Mouse (Mus musculus): Measurements from ENCODE around the gene Naaladl1.
A peak's percentile ranks its signal among the peaks of the same experiment; 100 is the strongest.

DNA sequence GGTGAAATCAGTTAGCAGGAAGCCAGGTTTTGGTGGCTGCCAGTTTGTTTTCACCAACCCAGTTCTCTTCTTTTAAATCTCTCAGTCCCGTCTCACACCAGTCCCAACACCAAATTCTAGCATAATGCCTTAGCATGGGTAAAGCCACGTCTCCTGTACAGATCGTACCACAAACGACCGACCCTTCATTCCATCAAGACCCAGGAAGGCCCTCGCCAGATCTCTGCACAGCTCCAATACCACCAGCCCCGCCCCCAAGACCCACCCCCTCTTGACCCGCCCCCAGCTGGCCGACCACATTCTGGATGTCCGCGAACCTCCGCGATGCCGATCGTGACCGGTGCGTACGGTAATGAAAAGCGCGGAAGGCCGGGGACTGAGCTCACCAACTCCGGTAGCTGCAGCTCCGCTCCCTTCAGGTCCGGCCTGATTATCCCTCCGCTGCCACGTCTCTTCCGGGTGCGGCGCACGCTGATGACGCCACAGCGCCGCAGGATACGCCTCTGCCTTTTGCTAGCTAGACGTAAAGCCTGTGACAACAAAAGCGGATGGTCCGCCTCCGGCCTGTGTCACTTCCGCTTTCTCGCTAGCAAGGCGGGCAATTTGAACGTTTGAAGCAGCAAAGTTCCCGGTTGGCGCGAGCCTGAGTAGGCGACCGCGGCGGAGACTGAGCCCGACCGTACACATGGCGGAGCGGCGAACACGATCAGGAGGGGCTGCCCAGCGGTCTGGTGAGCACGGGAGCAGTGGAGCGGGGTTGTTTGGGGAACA, 20.9 kb upstream of the Naaladl1 start, which contains the start of the genes Zfpl1 and Cdca5:
- TF ChIP-seq POLR2A (IDR thresholded peaks at IDR 0.05; ENCODE audit: insufficient read length, low read depth), result peak; percentile 64
- no peak for TF ChIP-seq MAX (IDR thresholded peaks at IDR 0.05; ENCODE audit: low read depth)
- peak; percentile 20 for TF ChIP-seq POLR2AphosphoS2 (IDR thresholded peaks at IDR 0.05; ENCODE audit: insufficient read length, low read depth)
- no peak for TF ChIP-seq USF1 (IDR thresholded peaks at IDR 0.05; ENCODE audit: low read depth)
- no peak for TF ChIP-seq REST (IDR thresholded peaks at IDR 0.05; ENCODE audit: insufficient read depth, insufficient read length)
- peak; percentile 94 for TF ChIP-seq SRF (IDR thresholded peaks at IDR 0.05; ENCODE audit: control insufficient read depth, insufficient read length, low read depth)
- TF ChIP-seq E2F4 (IDR thresholded peaks at IDR 0.05; ENCODE audit: insufficient read depth), result peak; percentile 99
